Mouse (Mus musculus) heart, adult 2 months (tissue): ENCODE data around the gene Ap3d1.

ENCODE experiments used
- CTCF ChIP-seq: fragments of 200-600 bp; IDR thresholded peaks from 2 replicates; pipeline ENCODE4 v1.8.1; 2022; ENCODE audit warnings: antibody characterized with exemption, mild to moderate bottlenecking, moderate library complexity
- EP300 ChIP-seq: fragments of 200-500 bp; IDR thresholded peaks from 2 replicates; pipeline ENCODE4 v1.6.1; 2011; ENCODE audit warnings: low read depth, low read length, control low read depth; ENCODE audit not compliant: insufficient read depth
- POLR2A ChIP-seq: fragments of 200-500 bp; IDR thresholded peaks from 2 replicates; pipeline ENCODE4 v1.6.1; 2011; ENCODE audit warnings: mild to moderate bottlenecking, low read depth, low read length, control low read depth; ENCODE audit not compliant: insufficient read depth

DNA sequence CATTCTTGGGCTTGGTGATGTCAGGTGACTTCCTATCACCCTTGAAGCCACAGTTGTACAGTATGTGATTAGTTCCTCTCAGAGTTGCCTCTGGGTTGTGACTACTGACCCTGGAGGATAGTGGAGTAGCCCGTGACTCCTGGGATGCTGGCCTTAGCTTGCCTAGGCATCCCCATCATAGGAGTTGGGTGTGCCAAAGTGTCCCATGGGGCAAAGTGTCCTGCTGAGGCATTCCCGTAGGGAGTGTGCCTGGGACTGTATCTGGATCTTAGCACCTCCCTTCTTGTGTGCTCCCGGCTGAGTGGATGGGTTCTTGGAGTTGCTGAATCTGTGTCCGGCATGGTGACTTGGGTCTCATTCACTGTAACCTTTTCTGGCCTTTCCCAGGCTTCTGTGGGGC is 32.9 kb upstream of the Ap3d1 start:
- TF ChIP-seq CTCF (no peak; the same call in 1 of the 2 replicates), POLR2A (no peak), EP300 (no peak)
